Mouse (Mus musculus) urinary bladder, postnatal 36 days (tissue): ENCODE results near the gene Parp8.

ENCODE experiments used
- DNase-seq, 2 experiments: peaks; one replicate each; pipeline ENCODE4 v3.0.0; 2022; ENCODE audit warnings: low spot score in 2 of 2, mixed read lengths in 1 of 2

Gene Parp8

GRCm38 (mm10) chr13:116843937-116844336 lies 181.4 kb downstream of the Parp8 start:
- DNase-seq, result no peak

DNA sequence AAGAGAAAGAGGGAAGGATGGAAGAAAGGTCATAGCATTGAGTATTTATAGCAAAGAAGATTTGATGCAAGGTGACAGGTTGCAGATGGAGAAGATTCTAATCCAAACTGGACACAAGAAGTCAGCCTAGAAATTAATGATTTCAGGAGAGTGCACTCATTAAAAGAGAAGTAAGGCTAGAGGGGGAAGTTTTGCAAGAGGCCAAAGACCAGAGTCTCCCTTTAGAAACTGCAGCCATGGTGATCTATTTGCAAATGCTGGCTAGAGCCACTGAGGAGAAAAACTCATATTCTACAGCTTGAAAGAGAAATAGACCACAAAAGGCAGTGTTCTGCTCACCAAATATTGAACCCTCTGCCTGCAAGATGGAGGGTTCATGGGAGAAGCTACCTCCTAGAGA lies 194.4 kb downstream of the Parp8 start:
- DNase-seq, result no peak

DNA sequence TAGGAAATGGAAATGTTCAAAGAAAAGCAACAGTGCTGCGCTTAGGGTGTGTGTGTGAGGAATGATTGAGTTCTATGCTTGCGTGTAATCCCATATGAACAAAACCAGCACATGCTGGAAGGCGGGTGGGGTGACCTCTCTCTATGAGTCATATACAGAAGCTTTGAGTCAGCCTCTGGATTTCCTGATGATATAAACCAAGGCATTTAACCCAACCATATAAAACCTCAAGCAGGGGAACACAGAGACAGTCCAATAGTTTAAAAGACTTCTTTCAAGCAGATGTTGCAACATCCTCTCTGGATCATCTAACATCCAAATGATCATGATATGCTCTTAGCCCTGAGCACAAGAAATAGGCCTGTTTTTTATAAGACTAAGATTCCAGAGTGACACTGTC lies 196.3 kb downstream of the Parp8 start:
- no peak for DNase-seq

- no peak for DNase-seq
Observed at GRCm38 (mm10) chr13:116811456-116811855, 213.9 kb downstream of the Parp8 start.
